Mouse (Mus musculus) right cerebral cortex, postnatal 10 days (tissue): ENCODE measurements around the gene C1qtnf1.

Experiments used
- DNase-seq, 2 experiments: peaks; one replicate each; pipeline ENCODE4 v3.0.0; 2021; ENCODE audit warnings: low spot score in 2 of 2

C1qtnf1 gene

GRCm38 (mm10) chr11:118410479-118410878 lies 17.5 kb upstream of the C1qtnf1 start:
- DNase-seq, result no peak

GRCm38 (mm10) chr11:118411271-118411670 lies 16.7 kb upstream of the C1qtnf1 start:
- DNase-seq, result no peak

- no peak for DNase-seq
Observed at GRCm38 (mm10) chr11:118412601-118413000, 15.4 kb upstream of the C1qtnf1 start.

GRCm38 (mm10) chr11:118413055-118413454 lies 14.9 kb upstream of the C1qtnf1 start:
- peak in 1 of 2 experiments; percentile 61 for DNase-seq

- DNase-seq, result no peak
Observed at GRCm38 (mm10) chr11:118414270-118414669, 13.7 kb upstream of the C1qtnf1 start.

GRCm38 (mm10) chr11:118415630-118416029 lies 12.4 kb upstream of the C1qtnf1 start:
- DNase-seq, result no peak

GRCm38 (mm10) chr11:118416046-118416445 lies 12.0 kb upstream of the C1qtnf1 start:
- DNase-seq, result no peak

GRCm38 (mm10) chr11:118417496-118417895 lies 10.5 kb upstream of the C1qtnf1 start:
- no peak for DNase-seq

GRCm38 (mm10) chr11:118418442-118418833 lies 9.6 kb upstream of the C1qtnf1 start:
- no peak for DNase-seq

GRCm38 (mm10) chr11:118418834-118419504 lies 9.0 kb upstream of the C1qtnf1 start, which contains the start of gene Cant1:
TSS of gene Cant1 (minus strand) at chr11:118419086.
- peak; percentile 99 for DNase-seq

- no peak for DNase-seq
Observed at GRCm38 (mm10) chr11:118420261-118420660, 7.7 kb upstream of the C1qtnf1 start.

- DNase-seq, result peak; percentile 92
Observed at GRCm38 (mm10) chr11:118423266-118423971, 4.6 kb upstream of the C1qtnf1 start.

- no peak for DNase-seq
Observed at GRCm38 (mm10) chr11:118424621-118425335, 3.2 kb upstream of the C1qtnf1 start.

- DNase-seq, result no peak
Observed at GRCm38 (mm10) chr11:118426765-118427164, 1.2 kb upstream of the C1qtnf1 start.

- DNase-seq, result no peak
Observed at GRCm38 (mm10) chr11:118427266-118427779, 680 bp upstream of the C1qtnf1 start.

- no peak for DNase-seq
Observed at GRCm38 (mm10) chr11:118428460-118428868, 461 bp downstream of the C1qtnf1 start.

GRCm38 (mm10) chr11:118428944-118429709 lies 1.1 kb downstream of the C1qtnf1 start:
- no peak for DNase-seq

GRCm38 (mm10) chr11:118430291-118430885 lies 2.4 kb downstream of the C1qtnf1 start:
- no peak for DNase-seq

- DNase-seq, result no peak
Observed at GRCm38 (mm10) chr11:118431100-118431948, 3.3 kb downstream of the C1qtnf1 start.

- no peak for DNase-seq
Observed at GRCm38 (mm10) chr11:118433398-118433868, 5.4 kb downstream of the C1qtnf1 start.
